Mouse (Mus musculus): ENCODE data around the gene Foxred2. TPM values are rescaled to one million over a fixed set of nuclear protein-coding genes. Genes with fewer than 3 reads are reported as not detected.
A peak's percentile ranks its signal among the peaks of the same experiment; 100 is the strongest.

Foxred2 gene
- polyA plus RNA-seq, 1 experiment from 2014 or later: 5.7 TPM

GRCm38 (mm10) chr15:77934968-77935367 lies 21.6 kb downstream of the Foxred2 start:
- no peak for ATAC-seq (ENCODE audit: insufficient read depth, low FRiP score, low TSS enrichment)
- WGBS: 75% methylated on average over 5 of the region's 5 CpGs
- DNase-seq (ENCODE audit: low spot score): no peak
- no peaks in the 10 kb centered on the region for H3K36me3 ChIP-seq (ENCODE audit: control insufficient read depth, insufficient read depth, low read length)
- no peak overlapping the region for H3K9ac ChIP-seq (ENCODE audit: low read length)
- H3K9me3 ChIP-seq (ENCODE audit: control insufficient read depth, low read length): no peaks in the 10 kb centered on the region
- H3K27me3 ChIP-seq (ENCODE audit: control insufficient read depth, insufficient read depth, low read length): no peaks in the 10 kb centered on the region
- H3K4me2 ChIP-seq (ENCODE audit: low read depth): no peak overlapping the region
- H3K27ac ChIP-seq (ENCODE audit: low read depth, low read length): no peak overlapping the region
- peaks cover 2% of the 10 kb centered on the region for H3K4me1 ChIP-seq (ENCODE audit: control insufficient read depth, insufficient read depth, low read length)
- no peak overlapping the region for H3K4me3 ChIP-seq (ENCODE audit: low read depth, low read length)

- no peak overlapping the region for H3K4me3 ChIP-seq (ENCODE audit: low read depth, low read length)
- DNase-seq (ENCODE audit: low spot score) (no peak), ATAC-seq (ENCODE audit: insufficient read depth, low FRiP score, low TSS enrichment) (no peak)
- H3K4me1 ChIP-seq (ENCODE audit: control insufficient read depth, insufficient read depth, low read length): peaks cover 8% of the 10 kb centered on the region
- H3K4me2 ChIP-seq (ENCODE audit: low read depth): no peak overlapping the region
- no peak overlapping the region for H3K9ac ChIP-seq (ENCODE audit: low read length)
- WGBS: 82% methylated on average over 11 of the region's 11 CpGs
- H3K9me3 ChIP-seq (ENCODE audit: control insufficient read depth, low read length): no peaks in the 10 kb centered on the region
- H3K27me3 ChIP-seq (ENCODE audit: control insufficient read depth, insufficient read depth, low read length): no peaks in the 10 kb centered on the region
- no peak overlapping the region for H3K27ac ChIP-seq (ENCODE audit: low read depth, low read length)
- H3K36me3 ChIP-seq (ENCODE audit: control insufficient read depth, insufficient read depth, low read length): no peaks in the 10 kb centered on the region
Observed at GRCm38 (mm10) chr15:77934326-77934725, 22.2 kb downstream of the Foxred2 start.

- Histone ChIP-seq H3K27me3 (ENCODE audit: control insufficient read depth, insufficient read depth, low read length) (no peaks in the 10 kb centered on the region), H3K4me2 (ENCODE audit: low read depth) (no peak overlapping the region), H3K9ac (ENCODE audit: low read length) (no peak overlapping the region; the same call in 1 of the 2 replicates), H3K4me1 (ENCODE audit: control insufficient read depth, insufficient read depth, low read length) (peaks cover 9% of the 10 kb centered on the region), H3K27ac (ENCODE audit: low read depth, low read length) (no peak overlapping the region), H3K9me3 (ENCODE audit: control insufficient read depth, low read length) (no peaks in the 10 kb centered on the region), H3K36me3 (ENCODE audit: control insufficient read depth, insufficient read depth, low read length) (no peaks in the 10 kb centered on the region), H3K4me3 (ENCODE audit: low read depth, low read length) (no peak overlapping the region)
- DNase-seq (ENCODE audit: low spot score) (peak; percentile 93), ATAC-seq (ENCODE audit: insufficient read depth, low FRiP score, low TSS enrichment) (peak; percentile 62)
- under 1% methylated on average over 14 of the region's 14 CpGs for WGBS
Observed at GRCm38 (mm10) chr15:77933770-77934169, 22.8 kb downstream of the Foxred2 start.

GRCm38 (mm10) chr15:77933222-77933621 lies 23.3 kb downstream of the Foxred2 start:
- no peak overlapping the region for H3K4me2 ChIP-seq (ENCODE audit: low read depth)
- ATAC-seq (ENCODE audit: insufficient read depth, low FRiP score, low TSS enrichment): no peak
- no peaks in the 10 kb centered on the region for H3K27me3 ChIP-seq (ENCODE audit: control insufficient read depth, insufficient read depth, low read length)
- H3K9me3 ChIP-seq (ENCODE audit: control insufficient read depth, low read length): no peaks in the 10 kb centered on the region
- no peak overlapping the region for H3K4me3 ChIP-seq (ENCODE audit: low read depth, low read length)
- H3K36me3 ChIP-seq (ENCODE audit: control insufficient read depth, insufficient read depth, low read length): no peaks in the 10 kb centered on the region
- peaks cover 9% of the 10 kb centered on the region for H3K4me1 ChIP-seq (ENCODE audit: control insufficient read depth, insufficient read depth, low read length)
- no peak for DNase-seq (ENCODE audit: low spot score)
- no peak overlapping the region; the same call in 1 of the 2 replicates for H3K9ac ChIP-seq (ENCODE audit: low read length)
- 84% methylated on average over 3 of the region's 3 CpGs for WGBS
- no peak overlapping the region for H3K27ac ChIP-seq (ENCODE audit: low read depth, low read length)

GRCm38 (mm10) chr15:77931689-77932016 lies 24.9 kb downstream of the Foxred2 start:
- ATAC-seq (ENCODE audit: insufficient read depth, low FRiP score, low TSS enrichment): no peak
- no peak for DNase-seq (ENCODE audit: low spot score)
- H3K36me3 ChIP-seq (ENCODE audit: control insufficient read depth, insufficient read depth, low read length): no peaks in the 10 kb centered on the region
- H3K27me3 ChIP-seq (ENCODE audit: control insufficient read depth, insufficient read depth, low read length): no peaks in the 10 kb centered on the region
- H3K27ac ChIP-seq (ENCODE audit: low read depth, low read length): no peak overlapping the region
- WGBS: 79% methylated on average over 6 of the region's 6 CpGs
- no peak overlapping the region for H3K4me2 ChIP-seq (ENCODE audit: low read depth)
- H3K9ac ChIP-seq (ENCODE audit: low read length): no peak overlapping the region
- no peaks in the 10 kb centered on the region for H3K9me3 ChIP-seq (ENCODE audit: control insufficient read depth, low read length)
- H3K4me3 ChIP-seq (ENCODE audit: low read depth, low read length): no peak overlapping the region
- H3K4me1 ChIP-seq (ENCODE audit: control insufficient read depth, insufficient read depth, low read length): peaks cover 16% of the 10 kb centered on the region

- Histone ChIP-seq H3K4me1 (ENCODE audit: control insufficient read depth, insufficient read depth, low read length) (peaks cover 16% of the 10 kb centered on the region), H3K9ac (ENCODE audit: low read length) (no peak overlapping the region), H3K4me3 (ENCODE audit: low read depth, low read length) (no peak overlapping the region), H3K9me3 (ENCODE audit: control insufficient read depth, low read length) (no peaks in the 10 kb centered on the region), H3K4me2 (ENCODE audit: low read depth) (no peak overlapping the region), H3K27ac (ENCODE audit: low read depth, low read length) (no peak overlapping the region), H3K27me3 (ENCODE audit: control insufficient read depth, insufficient read depth, low read length) (no peaks in the 10 kb centered on the region), H3K36me3 (ENCODE audit: control insufficient read depth, insufficient read depth, low read length) (no peaks in the 10 kb centered on the region)
- 81% methylated on average over 6 of the region's 6 CpGs for WGBS
- DNase-seq (ENCODE audit: low spot score): no peak
- no peak for ATAC-seq (ENCODE audit: insufficient read depth, low FRiP score, low TSS enrichment)
Observed at GRCm38 (mm10) chr15:77930986-77931688, 25.4 kb downstream of the Foxred2 start.

- no peaks in the 10 kb centered on the region for H3K27me3 ChIP-seq (ENCODE audit: control insufficient read depth, insufficient read depth, low read length)
- 58% methylated on average over 8 of the region's 8 CpGs for WGBS
- H3K9me3 ChIP-seq (ENCODE audit: control insufficient read depth, low read length): no peaks in the 10 kb centered on the region
- H3K27ac ChIP-seq (ENCODE audit: low read depth, low read length): no peak overlapping the region
- peaks cover 16% of the 10 kb centered on the region for H3K4me1 ChIP-seq (ENCODE audit: control insufficient read depth, insufficient read depth, low read length)
- peak overlapping the region; percentile 79 for H3K4me3 ChIP-seq (ENCODE audit: low read depth, low read length)
- no peak for ATAC-seq (ENCODE audit: insufficient read depth, low FRiP score, low TSS enrichment)
- peak overlapping the region; percentile 64 for H3K9ac ChIP-seq (ENCODE audit: low read length)
- H3K36me3 ChIP-seq (ENCODE audit: control insufficient read depth, insufficient read depth, low read length): no peaks in the 10 kb centered on the region; the same call in 1 of the 2 replicates
- peak overlapping the region; percentile 83 for H3K4me2 ChIP-seq (ENCODE audit: low read depth)
- DNase-seq (ENCODE audit: low spot score): no peak
Observed at GRCm38 (mm10) chr15:77929804-77930203, 26.7 kb downstream of the Foxred2 start.

GRCm38 (mm10) chr15:77928673-77929331 lies 27.7 kb downstream of the Foxred2 start, which contains the start of gene Txn2:
TSS of gene Txn2 (minus strand) at chr15:77929006.
- H3K4me3 ChIP-seq (ENCODE audit: low read depth, low read length): peak within 1 kb of the TSS; percentile 79
- DNase-seq (ENCODE audit: low spot score) (peak; percentile 95), ATAC-seq (ENCODE audit: insufficient read depth, low FRiP score, low TSS enrichment) (peak; percentile 97)
- no peaks in the 10 kb centered on the region for H3K9me3 ChIP-seq (ENCODE audit: control insufficient read depth, low read length)
- H3K4me1 ChIP-seq (ENCODE audit: control insufficient read depth, insufficient read depth, low read length): peaks cover 16% of the 10 kb centered on the region
- H3K27me3 ChIP-seq (ENCODE audit: control insufficient read depth, insufficient read depth, low read length): no peaks in the 10 kb centered on the region
- under 1% methylated on average over 34 of the region's 34 CpGs for WGBS
- peak within 1 kb of the TSS; percentile 75 for H3K9ac ChIP-seq (ENCODE audit: low read length)
- peak within 1 kb of the TSS; percentile 56; the same call in 1 of the 2 replicates for H3K27ac ChIP-seq (ENCODE audit: low read depth, low read length)
- H3K4me2 ChIP-seq (ENCODE audit: low read depth): peak within 1 kb of the TSS; percentile 83
- H3K36me3 ChIP-seq (ENCODE audit: control insufficient read depth, insufficient read depth, low read length): peaks cover 5% of the 10 kb centered on the region; the same call in 1 of the 2 replicates

- Histone ChIP-seq H3K27ac (ENCODE audit: low read depth, low read length) (no peak overlapping the region), H3K9me3 (ENCODE audit: control insufficient read depth, low read length) (no peaks in the 10 kb centered on the region), H3K9ac (ENCODE audit: low read length) (peak overlapping the region; percentile 75), H3K36me3 (ENCODE audit: control insufficient read depth, insufficient read depth, low read length) (peaks cover 10% of the 10 kb centered on the region), H3K4me3 (ENCODE audit: low read depth, low read length) (peak overlapping the region; percentile 79), H3K4me2 (ENCODE audit: low read depth) (peak overlapping the region; percentile 70), H3K4me1 (ENCODE audit: control insufficient read depth, insufficient read depth, low read length) (peaks cover 16% of the 10 kb centered on the region), H3K27me3 (ENCODE audit: control insufficient read depth, insufficient read depth, low read length) (no peaks in the 10 kb centered on the region)
- ATAC-seq (ENCODE audit: insufficient read depth, low FRiP score, low TSS enrichment): no peak
- no peak for DNase-seq (ENCODE audit: low spot score)
- 29% methylated on average over 4 of the region's 4 CpGs for WGBS
Observed at GRCm38 (mm10) chr15:77928091-77928490, 28.4 kb downstream of the Foxred2 start.

All from neural tube, embryonic 11.5 days (tissue).